Mouse (Mus musculus) liver, embryonic 13.5 days (tissue): ENCODE data around the gene Ap5z1. TPM values are rescaled to one million over a fixed set of nuclear protein-coding genes. Genes with fewer than 3 reads are reported as not detected.

Experiments used
- ATAC-seq: fragments of 200-750 bp; cut with Nextera tagmentation; 2 replicates; pipeline ENCODE4 v1.8.0; 2017; ENCODE audit warnings: low read depth, mild to moderate bottlenecking, moderate number of reproducible peaks, moderate library complexity
- DNase-seq: peaks from one replicate; pipeline ENCODE4 v3.0.0; 2022
- H3K27ac ChIP-seq: fragments of 300-500 bp; sonication (generic); 2 replicates; pipeline ENCODE4 v1.5.1; 2015; ENCODE audit warnings: moderate library complexity, mild to moderate bottlenecking, inconsistent platforms
- H3K27me3 ChIP-seq: fragments of 300-500 bp; sonication (generic); 2 replicates; pipeline ENCODE4 v1.6.1; 2015; ENCODE audit warnings: mild to moderate bottlenecking, inconsistent platforms
- H3K36me3 ChIP-seq: fragments of 300-500 bp; sonication (generic); 2 replicates; pipeline ENCODE4 v1.6.1; 2015; ENCODE audit warnings: mild to moderate bottlenecking, inconsistent platforms
- H3K4me1 ChIP-seq: fragments of 300-500 bp; sonication (generic); replicated peaks from 2 replicates; pipeline ENCODE4 v1.6.1; 2015; ENCODE audit warnings: inconsistent platforms
- H3K4me2 ChIP-seq: fragments of 300-500 bp; sonication (generic); 2 replicates; pipeline ENCODE4 v1.6.1; 2015; ENCODE audit warnings: inconsistent platforms, mild to moderate bottlenecking, moderate library complexity
- H3K4me3 ChIP-seq: fragments of 300-500 bp; sonication (generic); replicated peaks from 2 replicates; pipeline ENCODE4 v1.5.1; 2015; ENCODE audit warnings: mild to moderate bottlenecking, inconsistent platforms
- H3K9ac ChIP-seq: fragments of 300-500 bp; sonication (generic); 2 replicates; pipeline ENCODE4 v1.6.1; 2015; ENCODE audit warnings: mild to moderate bottlenecking, inconsistent platforms
- H3K9me3 ChIP-seq: fragments of 300-500 bp; sonication (generic); replicated peaks from 2 replicates; pipeline ENCODE4 v1.6.1; 2016; ENCODE audit warnings: inconsistent platforms
- WGBS: fragments of 180-500 bp; shearing (Covaris S2); methylation state at CpG from one replicate; pipeline ENCODE4 v1.1.7; 2015; ENCODE audit not compliant: insufficient replicate concordance; 5-methylcytosine and 5-hydroxymethylcytosine counted together
- polyA plus RNA-seq: library from polyadenylated mRNA; unstranded; fragments of >200 nt; fragmentation: Nextera tagmentation; extraction: Ambion mirVana; gene quantifications from 2 replicates; pipeline ENCODE4 v1.2.1, GENCODE M21; 2015

The Ap5z1 gene
- polyA plus RNA-seq: 4.5 and 5.0 TPM in 2 replicates

DNA sequence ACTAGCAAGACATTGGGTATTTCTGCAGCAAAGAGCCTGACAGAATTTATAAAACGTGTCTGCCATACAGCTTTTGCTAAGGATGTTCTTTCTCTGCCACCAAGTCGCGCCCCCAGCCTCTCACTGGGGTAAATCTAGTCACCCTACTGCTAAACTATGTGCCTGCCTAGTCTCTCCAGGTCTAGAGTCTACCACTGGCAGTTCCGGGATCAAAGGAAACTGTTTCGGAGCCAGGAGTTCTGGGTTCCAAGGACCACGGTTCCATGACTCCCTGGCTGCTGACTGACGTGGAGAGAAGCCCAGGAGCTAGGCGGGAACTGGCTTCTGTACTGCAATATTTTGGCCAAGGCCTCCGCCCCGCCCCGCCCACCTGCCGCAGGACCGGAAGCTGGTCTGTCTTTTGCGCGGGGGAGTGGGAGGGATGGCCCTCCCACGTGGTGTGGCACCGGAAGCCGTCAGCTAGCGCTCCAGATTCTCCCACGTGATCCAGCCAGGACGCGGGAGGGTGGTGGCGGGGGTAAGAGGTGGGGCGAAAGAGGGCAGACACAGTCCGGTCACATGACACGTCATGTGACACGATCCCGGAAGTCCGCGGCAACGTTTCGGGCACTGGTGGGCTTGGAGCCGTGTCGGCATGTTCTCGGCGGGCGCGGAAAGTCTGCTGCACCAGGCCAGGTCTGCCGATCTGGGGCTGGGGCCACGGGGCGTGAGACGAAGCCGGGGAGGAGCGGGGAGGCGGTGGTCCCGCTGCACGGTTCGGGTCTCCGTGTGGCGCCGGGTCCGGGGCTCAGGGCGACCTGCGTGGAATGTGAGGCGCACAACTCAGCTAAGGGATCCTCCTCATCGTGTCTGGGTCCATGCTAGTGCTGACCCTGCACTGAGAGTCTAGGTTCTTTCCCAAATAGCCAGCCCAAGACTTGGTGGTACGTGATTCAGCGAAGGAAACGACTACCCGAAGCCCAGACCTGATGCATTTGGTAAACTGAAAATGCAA is at the start of gene Ap5z1:
Gene Ap5z1 (plus strand): TSS at position 484 of the 994 bp plus-strand sequence.
- Histone ChIP-seq H3K4me3 (peak within 1 kb of the TSS; percentile 82), H3K9ac (peak within 1 kb of the TSS; percentile 87), H3K9me3 (no peaks in the 10 kb centered on the region), H3K27me3 (no peaks in the 10 kb centered on the region), H3K4me2 (peak within 1 kb of the TSS; percentile 82), H3K27ac (peak within 1 kb of the TSS; percentile 87), H3K4me1 (peaks cover 26% of the 10 kb centered on the region), H3K36me3 (peaks cover 21% of the 10 kb centered on the region)
- 2% methylated on average over 60 of the region's 60 CpGs for WGBS
- peak; percentile 94 for DNase-seq
- ATAC-seq: peak; percentile 89

DNA sequence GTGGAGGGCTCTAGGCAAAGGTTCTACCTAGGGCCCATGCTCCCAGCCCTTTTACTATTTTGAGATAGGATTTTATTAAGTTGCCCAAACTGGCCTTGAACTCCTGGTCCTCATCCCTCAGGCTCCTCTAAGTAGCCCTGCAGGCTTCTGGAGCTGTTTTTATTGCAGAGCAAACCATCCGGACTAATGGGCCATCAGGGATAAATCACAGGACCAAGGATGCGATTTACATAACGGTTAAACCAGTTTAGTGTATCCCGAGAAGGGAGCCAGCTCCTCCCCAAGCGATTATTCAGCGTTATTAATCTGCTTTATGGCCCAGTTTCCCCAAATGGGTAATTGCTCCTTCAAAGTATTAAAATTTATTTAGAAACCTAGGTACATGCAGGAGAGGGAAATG is 48.3 kb upstream of the Ap5z1 start:
- no peak overlapping the region for H3K27ac ChIP-seq
- H3K9ac ChIP-seq: no peak overlapping the region
- no peaks in the 10 kb centered on the region for H3K9me3 ChIP-seq
- H3K36me3 ChIP-seq: peaks cover 12% of the 10 kb centered on the region; the same call in 1 of the 2 replicates
- 73% methylated on average over 6 of the region's 6 CpGs for WGBS
- H3K27me3 ChIP-seq: no peaks in the 10 kb centered on the region
- no peak overlapping the region for H3K4me2 ChIP-seq
- H3K4me1 ChIP-seq: peaks cover 69% of the 10 kb centered on the region
- ATAC-seq (no peak), DNase-seq (no peak)
- H3K4me3 ChIP-seq: no peak overlapping the region

DNA sequence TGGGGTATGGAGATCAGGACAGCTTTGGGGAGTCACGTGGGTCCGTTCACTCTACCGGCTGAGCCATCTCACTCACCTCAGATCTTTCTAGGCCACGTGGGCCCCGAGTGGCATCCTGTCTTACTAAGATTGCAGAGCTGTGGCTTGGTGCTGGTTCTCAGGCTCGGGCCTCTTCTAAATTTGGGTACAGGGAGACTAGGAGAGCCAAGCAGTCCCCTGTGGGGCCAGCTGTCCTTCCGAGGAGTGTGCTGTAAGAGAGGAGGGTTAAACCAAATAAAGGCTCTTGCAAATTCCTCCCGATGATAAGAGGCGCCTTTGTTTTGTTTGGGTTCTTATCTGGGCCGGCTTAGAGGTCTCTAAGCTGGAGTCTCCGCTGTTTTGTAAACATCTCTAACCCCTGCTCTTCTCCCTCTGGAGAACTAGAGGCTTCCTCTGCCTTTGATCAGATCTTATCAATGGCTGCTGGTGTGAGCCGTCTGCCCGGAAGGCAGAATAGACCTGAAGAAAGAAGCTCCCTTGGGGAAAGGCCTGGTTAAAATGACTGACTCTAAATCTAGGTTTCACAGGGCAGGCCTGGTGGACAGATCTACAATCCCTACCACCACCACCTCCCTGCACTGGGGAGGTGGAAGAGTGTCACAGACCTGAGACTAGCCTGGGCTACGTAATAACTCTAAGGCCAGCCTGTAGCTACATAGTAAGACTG is 47.5 kb upstream of the Ap5z1 start:
- peak overlapping the region; percentile 34; the same call in 1 of the 2 replicates for H3K9ac ChIP-seq

DNA sequence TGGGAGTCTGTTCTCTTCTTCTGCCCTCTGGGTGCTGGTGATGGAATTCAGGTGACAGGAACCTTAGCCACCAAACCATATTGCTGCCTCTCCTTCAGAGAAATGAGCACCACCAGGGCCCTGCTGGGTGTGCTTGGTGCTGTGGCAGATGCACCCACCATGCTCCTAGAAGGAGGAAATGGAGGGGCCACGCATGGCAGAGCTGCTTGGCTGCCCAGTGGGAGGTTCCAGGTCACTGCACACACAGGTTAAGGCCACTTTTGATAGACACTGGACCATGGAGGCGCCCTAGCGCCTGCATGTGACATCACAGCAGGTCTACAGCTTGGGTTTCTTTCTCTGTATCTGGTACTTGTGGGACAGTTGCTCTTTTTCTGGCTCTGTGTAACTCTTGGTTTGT is 46.6 kb upstream of the Ap5z1 start:
- no peaks in the 10 kb centered on the region for H3K27me3 ChIP-seq
- peaks cover 14% of the 10 kb centered on the region for H3K36me3 ChIP-seq
- H3K9ac ChIP-seq: no peak overlapping the region
- WGBS: 53% methylated on average over 3 of the region's 3 CpGs
- no peak overlapping the region for H3K4me3 ChIP-seq
- ATAC-seq: no peak
- no peak overlapping the region for H3K4me2 ChIP-seq
- H3K27ac ChIP-seq: peak overlapping the region; percentile 68
- DNase-seq: no peak
- H3K9me3 ChIP-seq: no peaks in the 10 kb centered on the region
- H3K4me1 ChIP-seq: peaks cover 69% of the 10 kb centered on the region

More for the DNA sequence above, 47.5 kb upstream of the Ap5z1 start:
- DNase-seq (peak; percentile 17), ATAC-seq (peak; percentile 35)
- Histone ChIP-seq H3K4me3 (no peak overlapping the region), H3K27ac (peak overlapping the region; percentile 68), H3K27me3 (no peaks in the 10 kb centered on the region), H3K4me2 (peak overlapping the region; percentile 37; the same call in 1 of the 2 replicates), H3K4me1 (peaks cover 69% of the 10 kb centered on the region), H3K9me3 (no peaks in the 10 kb centered on the region), H3K36me3 (peaks cover 12% of the 10 kb centered on the region; the same call in 1 of the 2 replicates)
- 8% methylated on average over 14 of the region's 14 CpGs for WGBS

DNA sequence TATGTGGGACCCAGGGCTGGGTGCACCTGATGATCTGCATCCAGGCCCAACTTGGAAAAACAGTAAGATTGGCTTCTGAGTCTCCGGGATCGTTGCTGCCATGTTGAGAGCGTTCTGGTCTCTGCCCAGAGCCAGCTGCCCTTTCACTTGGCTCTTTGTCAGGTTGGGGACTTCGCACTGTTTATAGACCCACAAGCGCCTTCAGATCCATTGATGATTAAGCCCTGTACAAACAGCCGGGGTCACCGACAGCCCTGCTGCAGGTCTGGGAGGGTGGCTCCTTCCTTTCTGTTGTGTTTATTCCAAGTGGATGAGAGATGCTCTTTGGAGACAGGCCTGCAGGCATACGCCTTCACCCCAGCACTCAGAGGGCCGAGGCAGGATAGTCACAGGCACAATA is 45.9 kb upstream of the Ap5z1 start:
- DNase-seq (no peak), ATAC-seq (peak; percentile 48; the same call in 1 of the 2 replicates)
- Histone ChIP-seq H3K9me3 (no peaks in the 10 kb centered on the region), H3K27me3 (no peaks in the 10 kb centered on the region), H3K4me2 (0 out of 2 replicates have a peak overlapping the region, but pooled peaks have one; percentile 6), H3K27ac (peak overlapping the region; percentile 68), H3K9ac (no peak overlapping the region), H3K4me1 (peaks cover 62% of the 10 kb centered on the region), H3K4me3 (no peak overlapping the region), H3K36me3 (peaks cover 14% of the 10 kb centered on the region)
- 74% methylated on average over 9 of the region's 9 CpGs for WGBS

DNA sequence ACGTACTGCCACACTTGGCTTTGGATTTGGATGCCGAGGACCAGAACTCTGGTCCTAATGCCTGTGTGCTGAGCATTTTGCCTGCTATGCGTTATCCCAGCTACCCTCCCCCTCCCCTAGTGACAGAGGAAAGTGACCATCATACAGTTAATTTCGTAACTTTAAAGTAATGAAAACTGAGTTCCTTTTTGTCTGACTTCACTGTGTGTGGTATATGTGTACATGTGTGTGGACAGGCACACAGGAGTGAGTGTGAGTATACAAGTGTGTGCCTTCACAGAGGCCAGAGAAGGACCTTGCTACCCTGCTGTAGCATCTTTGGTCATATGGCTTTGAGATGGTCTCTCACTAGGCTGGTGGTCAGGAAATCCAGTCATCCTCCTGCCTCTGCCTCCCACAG is 45.3 kb upstream of the Ap5z1 start:
- Histone ChIP-seq H3K9ac (no peak overlapping the region), H3K4me1 (peaks cover 57% of the 10 kb centered on the region), H3K4me2 (0 out of 2 replicates have a peak overlapping the region, but pooled peaks have one; percentile 6), H3K4me3 (no peak overlapping the region), H3K36me3 (peaks cover 14% of the 10 kb centered on the region), H3K27ac (no peak overlapping the region), H3K27me3 (no peaks in the 10 kb centered on the region), H3K9me3 (no peaks in the 10 kb centered on the region)
- ATAC-seq (no peak), DNase-seq (no peak)
- 71% methylated on average over 4 of the region's 4 CpGs for WGBS

DNA sequence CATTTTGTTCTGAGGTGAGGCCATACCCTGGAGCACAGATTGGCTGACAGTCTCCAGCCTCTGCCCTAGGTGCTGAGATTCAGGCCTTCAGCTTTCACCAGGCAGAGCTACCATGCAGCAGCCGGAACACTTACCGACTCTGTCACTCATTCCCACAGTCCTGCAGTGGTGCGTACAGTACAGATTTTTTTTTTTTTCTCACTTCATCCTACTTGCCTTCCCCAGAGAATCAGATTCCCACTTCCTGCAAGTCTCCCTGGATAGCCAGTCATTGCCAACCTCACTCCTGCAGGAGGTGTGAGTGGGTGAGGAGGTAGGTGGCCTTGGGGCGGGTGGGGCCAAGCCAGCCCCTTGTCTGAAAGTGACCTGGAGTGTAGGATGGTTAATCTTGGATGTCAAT is 43.4 kb upstream of the Ap5z1 start:
- ATAC-seq (no peak), DNase-seq (no peak)
- Histone ChIP-seq H3K9ac (no peak overlapping the region), H3K4me2 (no peak overlapping the region), H3K27ac (no peak overlapping the region), H3K4me1 (peaks cover 57% of the 10 kb centered on the region), H3K27me3 (no peaks in the 10 kb centered on the region), H3K36me3 (peaks cover 14% of the 10 kb centered on the region), H3K9me3 (no peaks in the 10 kb centered on the region), H3K4me3 (no peak overlapping the region)
- 84% methylated on average over 4 of the region's 4 CpGs for whole genome bisulfite sequencing

DNA sequence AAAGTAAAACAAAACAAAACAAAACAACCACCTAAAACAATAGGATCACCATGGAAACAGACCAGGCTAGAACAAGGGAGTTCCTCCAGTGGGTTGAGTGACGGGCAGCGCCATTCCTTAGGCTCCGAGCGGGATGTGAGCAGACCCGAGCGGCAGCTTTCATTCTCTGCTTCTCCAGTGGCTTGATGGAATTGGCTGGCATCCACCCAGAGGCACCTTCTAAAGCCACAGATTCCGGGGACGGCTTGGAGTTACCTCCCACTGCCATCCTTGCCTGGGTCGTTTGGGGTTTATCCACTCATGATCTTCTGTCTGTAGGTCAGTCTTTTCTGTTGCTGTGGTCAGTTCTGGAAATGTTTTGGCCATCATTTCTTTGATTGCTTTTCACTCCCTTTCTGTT is 42.8 kb upstream of the Ap5z1 start:
- H3K4me2 ChIP-seq: no peak overlapping the region
- no peak overlapping the region for H3K27ac ChIP-seq
- H3K9me3 ChIP-seq: no peaks in the 10 kb centered on the region
- H3K4me1 ChIP-seq: peaks cover 57% of the 10 kb centered on the region
- no peak overlapping the region for H3K9ac ChIP-seq
- no peak overlapping the region for H3K4me3 ChIP-seq
- ATAC-seq: no peak
- H3K27me3 ChIP-seq: no peaks in the 10 kb centered on the region
- H3K36me3 ChIP-seq: peaks cover 14% of the 10 kb centered on the region
- no peak for DNase-seq
- 86% methylated on average over 9 of the region's 9 CpGs for WGBS

DNA sequence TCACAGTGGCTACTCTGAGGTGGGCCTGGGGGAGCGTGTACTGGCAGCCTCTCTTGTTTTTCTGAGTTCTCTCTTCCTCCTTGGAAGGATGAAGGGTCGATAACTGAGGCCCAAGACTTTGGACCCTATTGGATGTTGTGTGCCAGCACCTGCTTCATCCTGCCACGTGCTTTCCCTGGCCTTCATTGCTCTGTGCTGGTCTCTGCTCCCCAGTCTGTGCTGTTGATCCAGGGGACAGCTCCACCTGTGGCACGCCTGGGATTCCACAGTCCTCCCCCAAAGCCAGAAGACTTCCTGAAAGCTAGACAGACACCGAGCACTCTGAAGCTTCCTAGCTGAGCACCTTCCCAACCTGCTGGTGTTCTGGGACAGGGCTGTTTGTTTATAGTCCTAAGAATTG is 41.9 kb upstream of the Ap5z1 start:
- no peak overlapping the region for H3K9ac ChIP-seq
- H3K27me3 ChIP-seq: no peaks in the 10 kb centered on the region
- H3K4me2 ChIP-seq: no peak overlapping the region
- no peaks in the 10 kb centered on the region for H3K9me3 ChIP-seq
- DNase-seq (no peak), ATAC-seq (no peak)
- peaks cover 14% of the 10 kb centered on the region for H3K36me3 ChIP-seq
- H3K27ac ChIP-seq: no peak overlapping the region
- peaks cover 57% of the 10 kb centered on the region for H3K4me1 ChIP-seq
- 72% methylated on average over 5 of the region's 5 CpGs for WGBS
- no peak overlapping the region for H3K4me3 ChIP-seq

DNA sequence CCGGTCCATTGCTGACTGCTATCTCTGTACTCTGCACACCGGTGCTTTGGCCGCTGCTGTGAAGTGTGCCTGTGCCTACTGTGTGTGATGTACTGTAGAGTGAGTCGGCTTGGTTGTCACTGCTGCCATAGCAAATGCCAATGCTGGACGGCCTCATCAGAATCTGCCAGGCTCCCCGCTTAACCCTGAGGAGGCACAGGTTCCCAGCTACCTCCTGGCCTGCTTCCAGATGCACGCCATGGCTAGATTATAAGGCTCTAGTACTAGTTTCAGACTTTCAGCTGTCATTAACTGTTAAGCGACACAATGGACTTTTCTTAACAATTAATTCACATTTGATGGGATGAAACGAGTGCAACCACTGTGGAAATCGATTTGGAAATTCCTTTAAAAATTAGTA is 40.6 kb upstream of the Ap5z1 start:
- no peak overlapping the region for H3K27ac ChIP-seq
- peaks cover 12% of the 10 kb centered on the region for H3K36me3 ChIP-seq
- no peak for DNase-seq
- peaks cover 57% of the 10 kb centered on the region for H3K4me1 ChIP-seq
- no peak overlapping the region for H3K4me3 ChIP-seq
- no peaks in the 10 kb centered on the region for H3K27me3 ChIP-seq
- H3K4me2 ChIP-seq: no peak overlapping the region
- ATAC-seq: no peak
- WGBS: 80% methylated on average over 10 of the region's 10 CpGs
- H3K9me3 ChIP-seq: no peaks in the 10 kb centered on the region
- H3K9ac ChIP-seq: no peak overlapping the region

DNA sequence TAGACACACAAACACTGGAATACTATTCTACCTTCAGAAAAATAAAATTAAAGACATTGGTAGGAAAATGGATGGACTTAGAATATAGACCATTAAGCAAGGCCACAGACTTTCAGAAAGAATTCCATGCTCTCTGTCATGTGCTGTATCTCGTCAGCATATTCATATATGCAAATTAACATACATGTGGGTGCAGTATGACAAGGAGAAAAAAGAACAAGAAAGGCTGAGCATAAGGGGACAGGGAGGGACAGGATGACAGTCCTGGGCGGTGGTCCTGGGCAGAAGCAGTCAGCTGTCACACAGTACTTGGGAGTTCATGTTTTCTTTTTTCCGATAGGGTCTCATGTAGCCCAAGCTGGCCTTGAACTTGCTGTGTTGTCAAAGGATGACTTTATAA is 40.0 kb upstream of the Ap5z1 start:
- H3K27me3 ChIP-seq: no peaks in the 10 kb centered on the region
- peaks cover 10% of the 10 kb centered on the region for H3K36me3 ChIP-seq
- DNase-seq (no peak), ATAC-seq (no peak)
- no peak overlapping the region for H3K4me3 ChIP-seq
- no peaks in the 10 kb centered on the region for H3K9me3 ChIP-seq
- no peak overlapping the region for H3K9ac ChIP-seq
- peaks cover 52% of the 10 kb centered on the region for H3K4me1 ChIP-seq
- 50% methylated on average over 3 of the region's 3 CpGs for WGBS
- H3K27ac ChIP-seq: no peak overlapping the region
- H3K4me2 ChIP-seq: no peak overlapping the region
